Mouse (Mus musculus): Measurements from ENCODE around the gene Slc17a3. TPM values are rescaled to one million over a fixed set of nuclear protein-coding genes. Genes with fewer than 3 reads are reported as not detected.

Slc17a3 gene
- total and polyA plus RNA-seq, 2 experiments from 2014 or later, result not detected

DNA sequence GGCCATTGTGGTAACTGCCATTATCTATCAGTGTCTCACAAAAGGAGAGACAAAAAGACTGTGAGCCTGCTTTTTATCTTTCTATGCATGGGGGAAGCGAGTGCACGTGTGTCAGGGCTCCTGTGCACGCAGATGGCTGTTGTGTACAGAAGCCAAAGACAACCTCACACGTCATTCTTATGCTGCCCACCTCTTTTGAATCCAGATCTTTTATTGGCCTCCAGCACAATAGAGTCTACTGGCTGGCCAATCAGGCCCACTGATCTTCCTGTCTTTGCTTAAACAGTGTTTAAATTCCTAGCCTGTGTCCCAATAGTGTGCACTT is 54.0 kb downstream of the Slc17a3 start:
- 34% methylated on average over 4 of the region's 4 CpGs for WGBS
- ATAC-seq (ENCODE audit: insufficient read depth, low read depth), result no peak

GRCm38 (mm10) chr13:23898242-23898641 is 59.0 kb downstream of the Slc17a3 start:
- DNase-seq (ENCODE audit: low spot score), result peak; percentile 19
- TF ChIP-seq CTCF (IDR thresholded peaks at IDR 0.05; ENCODE audit: low read depth) (no peak), EP300 (IDR thresholded peaks at IDR 0.05; ENCODE audit: low read depth) (no peak)
- 27% methylated on average over 6 of the region's 6 CpGs for WGBS

More for the DNA sequence above, 54.0 kb downstream of the Slc17a3 start:
- no peaks in the 10 kb centered on the region for H3K27me3 ChIP-seq (ENCODE audit: control insufficient read depth, insufficient read depth, low read length)
- H3K36me3 ChIP-seq (replicated peaks; ENCODE audit: control insufficient read depth, insufficient read depth, low read length), result no peaks in the 10 kb centered on the region
- H3K9me3 ChIP-seq (replicated peaks; ENCODE audit: control insufficient read depth, low read length), result no peaks in the 10 kb centered on the region
- no peak overlapping the region for H3K4me2 ChIP-seq (ENCODE audit: low read depth, low read length)
- no peak overlapping the region for H3K27ac ChIP-seq (ENCODE audit: low read depth)
- no peaks in the 10 kb centered on the region for H3K4me1 ChIP-seq (ENCODE audit: control insufficient read depth, insufficient read depth)
- DNase-seq (ENCODE audit: low spot score), result no peak
- TF ChIP-seq EP300 (IDR thresholded peaks at IDR 0.05; ENCODE audit: low read depth) (no peak), CTCF (IDR thresholded peaks at IDR 0.05; ENCODE audit: low read depth) (no peak)
- no peak overlapping the region for H3K4me3 ChIP-seq (ENCODE audit: low read depth, low read length)
- no peak overlapping the region for H3K9ac ChIP-seq (replicated peaks; ENCODE audit: low read depth, low read length)

GRCm38 (mm10) chr13:23906906-23907305 is 67.7 kb downstream of the Slc17a3 start:
- DNase-seq (ENCODE audit: low spot score) (no peak), ATAC-seq (ENCODE audit: insufficient read depth, low read depth) (no peak)
- no peaks in the 10 kb centered on the region for H3K9me3 ChIP-seq (replicated peaks; ENCODE audit: control insufficient read depth, low read length)
- H3K27me3 ChIP-seq (ENCODE audit: control insufficient read depth, insufficient read depth, low read length), result no peaks in the 10 kb centered on the region
- WGBS, result 79% methylated on average over 5 of the region's 5 CpGs
- H3K4me1 ChIP-seq (ENCODE audit: control insufficient read depth, insufficient read depth), result no peaks in the 10 kb centered on the region
- H3K27ac ChIP-seq (ENCODE audit: low read depth), result no peak overlapping the region
- no peak overlapping the region for H3K4me2 ChIP-seq (ENCODE audit: low read depth, low read length)
- TF ChIP-seq CTCF (IDR thresholded peaks at IDR 0.05; ENCODE audit: low read depth), result no peak
- TF ChIP-seq EP300 (IDR thresholded peaks at IDR 0.05; ENCODE audit: low read depth), result no peak
- no peaks in the 10 kb centered on the region for H3K36me3 ChIP-seq (replicated peaks; ENCODE audit: control insufficient read depth, insufficient read depth, low read length)
- H3K9ac ChIP-seq (replicated peaks; ENCODE audit: low read depth, low read length), result no peak overlapping the region
- H3K4me3 ChIP-seq (ENCODE audit: low read depth, low read length), result no peak overlapping the region

More at GRCm38 (mm10) chr13:23898242-23898641, 59.0 kb downstream of the Slc17a3 start:
- no peaks in the 10 kb centered on the region for H3K9me3 ChIP-seq (replicated peaks; ENCODE audit: control insufficient read depth, low read length)
- H3K4me3 ChIP-seq (ENCODE audit: low read depth, low read length), result no peak overlapping the region
- no peaks in the 10 kb centered on the region for H3K4me1 ChIP-seq (ENCODE audit: control insufficient read depth, insufficient read depth)
- no peak for ATAC-seq (ENCODE audit: insufficient read depth, low read depth)
- no peak overlapping the region for H3K27ac ChIP-seq (ENCODE audit: low read depth)
- H3K4me2 ChIP-seq (ENCODE audit: low read depth, low read length), result no peak overlapping the region
- no peak overlapping the region for H3K9ac ChIP-seq (replicated peaks; ENCODE audit: low read depth, low read length)
- H3K27me3 ChIP-seq (ENCODE audit: control insufficient read depth, insufficient read depth, low read length), result no peaks in the 10 kb centered on the region
- no peaks in the 10 kb centered on the region for H3K36me3 ChIP-seq (replicated peaks; ENCODE audit: control insufficient read depth, insufficient read depth, low read length)

GRCm38 (mm10) chr13:23910121-23910520 is 70.9 kb downstream of the Slc17a3 start:
- no peak overlapping the region for H3K27ac ChIP-seq (ENCODE audit: low read depth)
- ATAC-seq (ENCODE audit: insufficient read depth, low read depth) (no peak), DNase-seq (ENCODE audit: low spot score) (no peak)
- H3K27me3 ChIP-seq (ENCODE audit: control insufficient read depth, insufficient read depth, low read length), result no peaks in the 10 kb centered on the region
- H3K4me2 ChIP-seq (ENCODE audit: low read depth, low read length), result no peak overlapping the region
- H3K9me3 ChIP-seq (replicated peaks; ENCODE audit: control insufficient read depth, low read length), result no peaks in the 10 kb centered on the region
- TF ChIP-seq EP300 (IDR thresholded peaks at IDR 0.05; ENCODE audit: low read depth), result no peak
- no peak overlapping the region for H3K9ac ChIP-seq (replicated peaks; ENCODE audit: low read depth, low read length)
- WGBS, result 76% methylated on average over 5 of the region's 5 CpGs
- no peaks in the 10 kb centered on the region for H3K36me3 ChIP-seq (replicated peaks; ENCODE audit: control insufficient read depth, insufficient read depth, low read length)
- no peak overlapping the region for H3K4me3 ChIP-seq (ENCODE audit: low read depth, low read length)
- H3K4me1 ChIP-seq (ENCODE audit: control insufficient read depth, insufficient read depth), result peaks cover 11% of the 10 kb centered on the region

Other genes starting within 250 kb of the Slc17a3 start
- 253 and 309 TPM in 2 replicates for gene Hist1h2be, start 218.3 kb upstream of the Slc17a3 start, total RNA-seq (2014; rRNA removed; ENCODE audit: low replicate concordance)
- 0.82 and 1.2 TPM in 2 replicates for gene Hist1h2be, start 218.3 kb upstream of the Slc17a3 start, polyA plus RNA-seq (2015; fragmentation: Nextera tagmentation; extraction: Ambion mirVana)
- gene Hist1h1e, start 216.9 kb upstream of the Slc17a3 start, total RNA-seq (2014; rRNA removed; ENCODE audit: low replicate concordance), result 271 and 391 TPM in 2 replicates
- gene Hist1h1e, start 216.9 kb upstream of the Slc17a3 start, polyA plus RNA-seq (2015; fragmentation: Nextera tagmentation; extraction: Ambion mirVana), result 5.6 and 6.7 TPM in 2 replicates
- 62.8 and 88.1 TPM in 2 replicates for gene Hist1h2ac, start 155.5 kb upstream of the Slc17a3 start, total RNA-seq (2014; rRNA removed; ENCODE audit: low replicate concordance)
- gene Hist1h2ac, start 155.5 kb upstream of the Slc17a3 start, polyA plus RNA-seq (2015; fragmentation: Nextera tagmentation; extraction: Ambion mirVana), result 0.45 and 0.49 TPM in 2 replicates
- gene Hist1h2bc, start 155.2 kb upstream of the Slc17a3 start, total RNA-seq (2014; rRNA removed; ENCODE audit: low replicate concordance), result 253 and 309 TPM in 2 replicates
- gene Hist1h2bc, start 155.2 kb upstream of the Slc17a3 start, polyA plus RNA-seq (2015; fragmentation: Nextera tagmentation; extraction: Ambion mirVana), result 94.4 and 115 TPM in 2 replicates
- gene Hist1h1t, start 143.6 kb upstream of the Slc17a3 start, total RNA-seq (2014; rRNA removed; ENCODE audit: low replicate concordance), result 0.23 and 2.0 TPM in 2 replicates
- gene Hist1h1t, start 143.6 kb upstream of the Slc17a3 start, polyA plus RNA-seq (2015; fragmentation: Nextera tagmentation; extraction: Ambion mirVana), result not detected in 2 replicates
- 1,145 and 1,607 TPM in 2 replicates for gene Hist1h4c, start 141.0 kb upstream of the Slc17a3 start, total RNA-seq (2014; rRNA removed; ENCODE audit: low replicate concordance)
- gene Hist1h4c, start 141.0 kb upstream of the Slc17a3 start, polyA plus RNA-seq (2015; fragmentation: Nextera tagmentation; extraction: Ambion mirVana), result 1.5 and 1.7 TPM in 2 replicates
- gene Hfe, start 128.6 kb upstream of the Slc17a3 start, total RNA-seq (2014; rRNA removed; ENCODE audit: low replicate concordance), result 21.4 and 25.9 TPM in 2 replicates
- 18.0 and 22.3 TPM in 2 replicates for gene Hfe, start 128.6 kb upstream of the Slc17a3 start, polyA plus RNA-seq (2015; fragmentation: Nextera tagmentation; extraction: Ambion mirVana)
- gene Hist1h1c, start 100.6 kb upstream of the Slc17a3 start, total RNA-seq (2014; rRNA removed; ENCODE audit: low replicate concordance), result 770 and 1,043 TPM in 2 replicates
- 73.4 and 101 TPM in 2 replicates for gene Hist1h1c, start 100.6 kb upstream of the Slc17a3 start, polyA plus RNA-seq (2015; fragmentation: Nextera tagmentation; extraction: Ambion mirVana)
- 1,907 and 3,007 TPM in 2 replicates for gene Hist1h3c, start 93.8 kb upstream of the Slc17a3 start, total RNA-seq (2014; rRNA removed; ENCODE audit: low replicate concordance)
- 1.2 and 1.3 TPM in 2 replicates for gene Hist1h3c, start 93.8 kb upstream of the Slc17a3 start, polyA plus RNA-seq (2015; fragmentation: Nextera tagmentation; extraction: Ambion mirVana)
- gene Hist1h2bb, start 92.7 kb upstream of the Slc17a3 start, total RNA-seq (2014; rRNA removed; ENCODE audit: low replicate concordance), result 1,542 and 1,547 TPM in 2 replicates
- gene Hist1h2bb, start 92.7 kb upstream of the Slc17a3 start, polyA plus RNA-seq (2015; fragmentation: Nextera tagmentation; extraction: Ambion mirVana), result 0.59 and 0.78 TPM in 2 replicates
- 667 and 733 TPM in 2 replicates for gene Hist1h2ab, start 88.3 kb upstream of the Slc17a3 start, total RNA-seq (2014; rRNA removed; ENCODE audit: low replicate concordance)
- 5.6 and 7.6 TPM in 2 replicates for gene Hist1h2ab, start 88.3 kb upstream of the Slc17a3 start, polyA plus RNA-seq (2015; fragmentation: Nextera tagmentation; extraction: Ambion mirVana)
- gene Hist1h3b, start 87.2 kb upstream of the Slc17a3 start, total RNA-seq (2014; rRNA removed; ENCODE audit: low replicate concordance), result 800 and 1,239 TPM in 2 replicates
- 3.2 and 3.3 TPM in 2 replicates for gene Hist1h3b, start 87.2 kb upstream of the Slc17a3 start, polyA plus RNA-seq (2015; fragmentation: Nextera tagmentation; extraction: Ambion mirVana)
- 252 and 267 TPM in 2 replicates for gene Hist1h4b, start 82.4 kb upstream of the Slc17a3 start, total RNA-seq (2014; rRNA removed; ENCODE audit: low replicate concordance)
- gene Hist1h4b, start 82.4 kb upstream of the Slc17a3 start, polyA plus RNA-seq (2015; fragmentation: Nextera tagmentation; extraction: Ambion mirVana), result 0.46 and 0.60 TPM in 2 replicates
- gene Hist1h4a, start 78.2 kb upstream of the Slc17a3 start, total RNA-seq (2014; rRNA removed; ENCODE audit: low replicate concordance), result 794 and 986 TPM in 2 replicates
- gene Hist1h4a, start 78.2 kb upstream of the Slc17a3 start, polyA plus RNA-seq (2015; fragmentation: Nextera tagmentation; extraction: Ambion mirVana), result 0.49 and 0.82 TPM in 2 replicates
- gene Hist1h3a, start 77.0 kb upstream of the Slc17a3 start, total RNA-seq (2014; rRNA removed; ENCODE audit: low replicate concordance), result 1,794 and 2,478 TPM in 2 replicates
- gene Hist1h3a, start 77.0 kb upstream of the Slc17a3 start, polyA plus RNA-seq (2015; fragmentation: Nextera tagmentation; extraction: Ambion mirVana), result 1.4 and 1.7 TPM in 2 replicates
- 261 and 272 TPM in 2 replicates for gene Hist1h1a, start 75.8 kb upstream of the Slc17a3 start, total RNA-seq (2014; rRNA removed; ENCODE audit: low replicate concordance)
- 0.81 and 0.82 TPM in 2 replicates for gene Hist1h1a, start 75.8 kb upstream of the Slc17a3 start, polyA plus RNA-seq (2015; fragmentation: Nextera tagmentation; extraction: Ambion mirVana)
- not detected in 2 replicates for gene Trim38, start 69.5 kb upstream of the Slc17a3 start, total RNA-seq (2014; rRNA removed; ENCODE audit: low replicate concordance)
- 0.08 and 0.10 TPM in 2 replicates for gene Trim38, start 69.5 kb upstream of the Slc17a3 start, polyA plus RNA-seq (2015; fragmentation: Nextera tagmentation; extraction: Ambion mirVana)
- gene Slc17a2, start 32.4 kb upstream of the Slc17a3 start, total RNA-seq (2014; rRNA removed; ENCODE audit: low replicate concordance), result not detected in 2 replicates
- gene Slc17a2, start 32.4 kb upstream of the Slc17a3 start, polyA plus RNA-seq (2015; fragmentation: Nextera tagmentation; extraction: Ambion mirVana), result not detected in 2 replicates
- not detected in 2 replicates for gene Slc17a1, start 28.3 kb downstream of the Slc17a3 start, total RNA-seq (2014; rRNA removed; ENCODE audit: low replicate concordance)
- gene Slc17a1, start 28.3 kb downstream of the Slc17a3 start, polyA plus RNA-seq (2015; fragmentation: Nextera tagmentation; extraction: Ambion mirVana), result not detected in 2 replicates
- not detected in 2 replicates for gene Slc17a4, start 75.6 kb downstream of the Slc17a3 start, total RNA-seq (2014; rRNA removed; ENCODE audit: low replicate concordance)
- gene Slc17a4, start 75.6 kb downstream of the Slc17a3 start, polyA plus RNA-seq (2015; fragmentation: Nextera tagmentation; extraction: Ambion mirVana), result not detected in 2 replicates
- not detected in 2 replicates for gene Hist1h2ba, start 94.7 kb downstream of the Slc17a3 start, total RNA-seq (2014; rRNA removed; ENCODE audit: low replicate concordance)
- not detected in 2 replicates for gene Hist1h2ba, start 94.7 kb downstream of the Slc17a3 start, polyA plus RNA-seq (2015; fragmentation: Nextera tagmentation; extraction: Ambion mirVana)
- not detected in 2 replicates for gene Hist1h2aa, start 95.0 kb downstream of the Slc17a3 start, total RNA-seq (2014; rRNA removed; ENCODE audit: low replicate concordance)
- gene Hist1h2aa, start 95.0 kb downstream of the Slc17a3 start, polyA plus RNA-seq (2015; fragmentation: Nextera tagmentation; extraction: Ambion mirVana), result not detected in 2 replicates
- gene Scgn, start 151.8 kb downstream of the Slc17a3 start, total RNA-seq (2014; rRNA removed; ENCODE audit: low replicate concordance), result not detected in 2 replicates
- not detected in 2 replicates for gene Scgn, start 151.8 kb downstream of the Slc17a3 start, polyA plus RNA-seq (2015; fragmentation: Nextera tagmentation; extraction: Ambion mirVana)